Mouse (Mus musculus): ENCODE data around the gene Mgat1. TPM values are rescaled to one million over a fixed set of nuclear protein-coding genes. Genes with fewer than 3 reads are reported as not detected.

Gene Mgat1
- total and polyA plus RNA-seq, 3 experiments: 59.2 to 74.4 (median 72.3) TPM

- no peak for DNase-seq
Observed at GRCm38 (mm10) chr11:49242944-49243626, 906 bp upstream of the Mgat1 start.

DNA sequence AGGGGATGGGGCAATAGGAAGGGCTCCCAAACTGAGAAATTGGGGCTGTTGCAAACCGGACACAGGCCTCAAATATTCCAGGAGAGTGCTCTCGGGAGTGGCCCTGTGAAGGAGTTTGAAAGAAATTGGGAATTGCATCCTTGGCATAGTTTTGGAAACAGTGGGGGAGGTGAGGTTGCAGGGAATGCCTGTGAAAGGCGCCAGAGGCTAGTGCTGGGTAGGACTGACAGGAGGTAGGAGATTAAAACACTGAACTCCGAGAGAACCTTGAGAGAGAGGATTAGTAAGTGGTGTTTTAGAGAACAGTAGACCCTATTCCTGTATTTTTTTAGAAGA lies 572 bp downstream of the Mgat1 start:
- H3K36me3 ChIP-seq (ENCODE audit: control insufficient read depth, insufficient read depth, low read length): peaks cover 4% of the 10 kb centered on the region; the same call in 1 of the 2 replicates
- 1% methylated on average over 4 of the region's 4 CpGs for WGBS
- intact Hi-C loops (cut with DNase I): no loop called here
- TF ChIP-seq CTCF (IDR thresholded peaks at IDR 0.05): no peak
- no peaks in the 10 kb centered on the region for H3K79me2 ChIP-seq (replicated peaks; ENCODE audit: control insufficient read depth, insufficient read depth, low read length)
- peak overlapping the region; percentile 46 for H3K4me3 ChIP-seq
- peak overlapping the region; percentile 88 for H3K9ac ChIP-seq (ENCODE audit: low read depth, low read length)
- H3K27ac ChIP-seq: peak overlapping the region; percentile 97
- H3K27me3 ChIP-seq (ENCODE audit: control insufficient read depth, insufficient read depth, low read length): no peaks in the 10 kb centered on the region
- peaks cover 23% of the 10 kb centered on the region for H3K4me1 ChIP-seq (ENCODE audit: control insufficient read depth, insufficient read depth, low read length)
- no peak for DNase-seq

More at GRCm38 (mm10) chr11:49242944-49243626, 906 bp upstream of the Mgat1 start:
- Histone ChIP-seq H3K36me3 (ENCODE audit: control insufficient read depth, insufficient read depth, low read length) (peaks cover 4% of the 10 kb centered on the region; the same call in 1 of the 2 replicates), H3K27me3 (ENCODE audit: control insufficient read depth, insufficient read depth, low read length) (no peaks in the 10 kb centered on the region), H3K79me2 (replicated peaks; ENCODE audit: control insufficient read depth, insufficient read depth, low read length) (no peaks in the 10 kb centered on the region), H3K9ac (ENCODE audit: low read depth, low read length) (peak overlapping the region; percentile 55), H3K4me1 (ENCODE audit: control insufficient read depth, insufficient read depth, low read length) (peaks cover 13% of the 10 kb centered on the region), H3K4me3 (peak overlapping the region; percentile 77), H3K27ac (peak overlapping the region; percentile 97)
- WGBS: 21% methylated on average over 11 of the region's 11 CpGs
- no peak for TF ChIP-seq EP300 (IDR thresholded peaks at IDR 0.05; ENCODE audit: insufficient read depth, low read depth, low read length)
- intact Hi-C loops (cut with DNase I): loop anchor here (1.0 to 2.0 kb wide), 2 partner anchors 40 to 372 kb away; partner anchors contain the start of genes Irgm1 and Zfp62

GRCm38 (mm10) chr11:49245176-49245575 lies 1.2 kb downstream of the Mgat1 start:
- Histone ChIP-seq H3K27ac (peak overlapping the region; percentile 97), H3K79me2 (replicated peaks; ENCODE audit: control insufficient read depth, insufficient read depth, low read length) (no peaks in the 10 kb centered on the region), H3K4me1 (ENCODE audit: control insufficient read depth, insufficient read depth, low read length) (peaks cover 25% of the 10 kb centered on the region), H3K4me3 (peak overlapping the region; percentile 46), H3K9ac (ENCODE audit: low read depth, low read length) (peak overlapping the region; percentile 25), H3K27me3 (ENCODE audit: control insufficient read depth, insufficient read depth, low read length) (no peaks in the 10 kb centered on the region), H3K36me3 (ENCODE audit: control insufficient read depth, insufficient read depth, low read length) (peaks cover 4% of the 10 kb centered on the region; the same call in 1 of the 2 replicates)
- peak in 1 of 2 experiments; percentile 50 for DNase-seq
- 14% methylated on average over 7 of the region's 7 CpGs for WGBS
- TF ChIP-seq CTCF (IDR thresholded peaks at IDR 0.05) (no peak), EP300 (IDR thresholded peaks at IDR 0.05; ENCODE audit: insufficient read depth, low read depth, low read length) (no peak), POLR2A (IDR thresholded peaks at IDR 0.05; ENCODE audit: insufficient read depth, low read depth, low read length) (no peak)
- intact Hi-C loops (cut with DNase I): no loop called here

DNA sequence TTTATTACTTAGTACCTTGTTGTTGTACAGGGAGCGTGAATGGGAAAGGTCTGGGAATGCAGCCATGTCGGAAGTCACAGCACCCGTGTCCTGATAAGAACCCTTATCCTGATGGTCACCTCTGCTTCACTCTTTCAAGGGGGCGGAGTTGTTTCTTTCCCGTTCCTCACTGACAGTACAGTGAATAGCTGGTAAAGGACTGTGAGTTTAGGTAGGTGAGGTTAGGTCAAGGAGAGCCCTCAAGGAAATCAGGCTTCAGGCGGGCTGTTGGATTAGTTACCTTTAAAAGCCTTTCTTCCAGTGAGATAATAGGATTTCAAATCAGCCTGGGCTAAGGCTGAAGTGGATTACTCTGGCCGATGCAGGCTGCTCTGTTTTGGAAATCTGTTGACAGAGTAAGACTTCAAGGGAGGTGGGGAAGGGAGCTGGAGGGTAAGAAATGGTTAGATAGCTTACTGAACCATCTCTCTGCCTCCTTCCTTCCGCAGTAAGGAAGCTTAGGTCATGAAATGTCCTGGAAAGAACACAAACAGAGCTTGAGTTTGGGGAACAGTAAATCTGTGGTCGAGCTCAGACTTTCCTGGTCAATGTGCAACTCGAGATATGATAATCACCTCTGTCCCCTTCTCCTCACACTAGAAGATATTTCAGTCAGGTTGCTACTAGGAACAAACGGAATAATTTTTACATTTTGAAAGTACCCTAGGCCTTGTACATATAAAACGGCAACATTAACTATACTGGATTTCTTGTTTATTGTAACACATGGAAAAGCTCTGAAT lies 1.8 kb downstream of the Mgat1 start:
- WGBS: 21% methylated on average over 12 of the region's 12 CpGs
- Histone ChIP-seq H3K79me2 (replicated peaks; ENCODE audit: control insufficient read depth, insufficient read depth, low read length) (no peaks in the 10 kb centered on the region), H3K4me3 (no peak overlapping the region), H3K4me1 (ENCODE audit: control insufficient read depth, insufficient read depth, low read length) (peaks cover 25% of the 10 kb centered on the region), H3K27me3 (ENCODE audit: control insufficient read depth, insufficient read depth, low read length) (no peaks in the 10 kb centered on the region), H3K9ac (ENCODE audit: low read depth, low read length) (peak overlapping the region; percentile 25; the same call in 1 of the 2 replicates), H3K36me3 (ENCODE audit: control insufficient read depth, insufficient read depth, low read length) (peaks cover 4% of the 10 kb centered on the region; the same call in 1 of the 2 replicates), H3K27ac (peak overlapping the region; percentile 97)
- DNase-seq: no peak
- no peak for TF ChIP-seq POLR2A (IDR thresholded peaks at IDR 0.05; ENCODE audit: insufficient read depth, low read depth, low read length)
- TF ChIP-seq CTCF (IDR thresholded peaks at IDR 0.05): no peak
- 0 out of 2 replicates have a peak, but pooled peaks have one; percentile 22 for TF ChIP-seq EP300 (IDR thresholded peaks at IDR 0.05; ENCODE audit: insufficient read depth, low read depth, low read length)
- intact Hi-C loops (cut with DNase I): no loop called here

DNA sequence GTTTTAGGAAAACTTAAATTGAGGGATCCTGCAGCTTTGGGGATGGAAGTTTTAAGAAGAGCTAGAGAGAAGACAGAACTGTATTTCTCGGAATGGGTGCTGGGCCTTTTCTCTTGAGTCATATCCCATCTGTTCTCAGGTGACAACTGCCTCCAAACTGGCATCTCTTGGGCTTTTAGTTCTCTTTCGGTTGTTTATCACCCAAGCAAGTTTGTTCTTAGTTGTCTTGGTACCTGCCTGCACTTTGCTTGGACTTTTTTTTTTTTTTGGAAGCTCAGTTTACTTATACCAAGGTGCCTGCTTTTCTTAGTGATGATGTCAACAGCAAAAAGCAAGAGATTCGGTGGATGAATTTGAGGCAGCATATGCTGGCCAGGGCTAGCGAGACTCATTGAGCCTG lies 2.5 kb downstream of the Mgat1 start:
- Histone ChIP-seq H3K9ac (ENCODE audit: low read depth, low read length) (no peak overlapping the region), H3K4me3 (no peak overlapping the region), H3K79me2 (replicated peaks; ENCODE audit: control insufficient read depth, insufficient read depth, low read length) (0 out of 2 replicates have a peak, but pooled peaks cover 2% of the 10 kb centered on the region), H3K27ac (no peak overlapping the region; the same call in 1 of the 2 replicates), H3K27me3 (ENCODE audit: control insufficient read depth, insufficient read depth, low read length) (no peaks in the 10 kb centered on the region), H3K4me1 (ENCODE audit: control insufficient read depth, insufficient read depth, low read length) (peaks cover 24% of the 10 kb centered on the region), H3K36me3 (ENCODE audit: control insufficient read depth, insufficient read depth, low read length) (peaks cover 8% of the 10 kb centered on the region)
- intact Hi-C loops (cut with DNase I): no loop called here
- TF ChIP-seq CTCF (IDR thresholded peaks at IDR 0.05): no peak
- TF ChIP-seq EP300 (IDR thresholded peaks at IDR 0.05; ENCODE audit: insufficient read depth, low read depth, low read length): no peak
- no peak for TF ChIP-seq POLR2A (IDR thresholded peaks at IDR 0.05; ENCODE audit: insufficient read depth, low read depth, low read length)
- DNase-seq: no peak
- WGBS: 82% methylated on average over 4 of the region's 4 CpGs

DNA sequence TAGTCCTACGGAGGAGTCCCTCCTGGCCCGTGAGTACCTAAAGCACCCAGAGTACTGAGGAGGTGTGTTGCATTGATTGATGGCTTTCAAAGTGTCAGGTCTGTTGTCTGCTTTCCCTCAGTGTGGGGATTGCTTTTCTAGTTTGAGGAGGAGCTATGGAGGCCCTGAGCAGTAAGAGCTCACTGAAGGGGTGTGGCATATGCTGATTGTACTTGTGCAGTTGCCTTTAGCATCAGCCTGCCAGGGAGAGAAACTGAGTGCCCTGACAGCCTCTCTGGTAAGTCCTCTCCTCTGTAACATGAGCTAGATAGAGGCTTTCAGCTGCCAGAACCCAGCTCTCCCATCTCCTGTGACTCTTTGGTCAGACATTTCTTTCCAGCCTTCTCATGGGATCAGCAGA lies 3.3 kb downstream of the Mgat1 start:
- intact Hi-C loops (cut with DNase I): no loop called here
- peak overlapping the region; percentile 99 for H3K27ac ChIP-seq
- no peak for DNase-seq
- H3K27me3 ChIP-seq (ENCODE audit: control insufficient read depth, insufficient read depth, low read length): no peaks in the 10 kb centered on the region
- 0 out of 2 replicates have a peak, but pooled peaks cover 2% of the 10 kb centered on the region for H3K79me2 ChIP-seq (replicated peaks; ENCODE audit: control insufficient read depth, insufficient read depth, low read length)
- TF ChIP-seq POLR2A (IDR thresholded peaks at IDR 0.05; ENCODE audit: insufficient read depth, low read depth, low read length) (no peak), EP300 (IDR thresholded peaks at IDR 0.05; ENCODE audit: insufficient read depth, low read depth, low read length) (no peak)
- H3K4me1 ChIP-seq (ENCODE audit: control insufficient read depth, insufficient read depth, low read length): peaks cover 27% of the 10 kb centered on the region
- 74% methylated on average over 2 of the region's 2 CpGs for WGBS
- H3K9ac ChIP-seq (ENCODE audit: low read depth, low read length): no peak overlapping the region
- H3K4me3 ChIP-seq: no peak overlapping the region
- H3K36me3 ChIP-seq (ENCODE audit: control insufficient read depth, insufficient read depth, low read length): peaks cover 14% of the 10 kb centered on the region
